Mouse (Mus musculus): ENCODE measurements around the gene Slc15a1.

- TF ChIP-seq POLR2A (IDR thresholded peaks at IDR 0.05; ENCODE audit: insufficient read depth, low read depth, low read length) = no peak
- no peak for TF ChIP-seq CTCF (IDR thresholded peaks at IDR 0.05)
These were observed 23.5 kb downstream of the Slc15a1 start for GRCm38 (mm10) chr14:121481591-121481990.

Data from heart, adult 2 months (tissue).